Mouse (Mus musculus) thymus, adult 2 months (tissue): ENCODE results near the gene Gm20388.

Experiments used
- CTCF ChIP-seq: fragments of 200-500 bp; IDR thresholded peaks from 2 replicates; pipeline ENCODE4 v1.5.1; 2012; ENCODE audit warnings: mild to moderate bottlenecking, control low read depth, low read length, moderate library complexity, borderline replicate concordance; ENCODE audit not compliant: control insufficient read depth, poor library complexity, insufficient read depth; ENCODE audit errors: extremely low read depth
- POLR2A ChIP-seq: fragments of 200-500 bp; IDR thresholded peaks from 2 replicates; pipeline ENCODE4 v1.6.1; 2012; ENCODE audit warnings: mild to moderate bottlenecking, low read length, control low read depth, moderate library complexity; ENCODE audit not compliant: control insufficient read depth, poor library complexity, insufficient read depth; ENCODE audit errors: extremely low read depth

DNA sequence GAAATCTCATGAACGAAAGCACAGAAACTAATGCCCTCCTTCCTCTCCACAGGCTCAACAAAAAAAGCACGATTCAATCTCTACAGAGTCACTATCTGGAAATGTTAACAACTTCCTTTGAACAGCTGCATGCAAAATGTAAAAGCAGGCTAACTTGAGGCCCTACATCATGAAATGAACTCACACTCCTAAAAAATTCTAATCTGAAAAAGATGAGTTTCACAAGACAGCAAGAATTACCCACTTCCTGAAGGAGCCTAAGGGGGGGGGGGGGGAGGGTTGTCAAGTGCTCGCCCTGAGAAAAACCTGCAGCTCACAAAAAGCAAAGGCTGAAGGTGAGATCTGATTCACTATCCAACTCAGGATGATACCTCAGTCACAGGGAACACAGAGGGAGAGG, 3104.4 kb downstream of the Gm20388 start:
- TF ChIP-seq CTCF (no peak), POLR2A (no peak)
